Mouse (Mus musculus): Measurements from ENCODE around the gene Gm11397. TPM values are rescaled to one million over a fixed set of nuclear protein-coding genes. Genes with fewer than 3 reads are reported as not detected.
"Not testable (repeated sequence)": the region's sequence is repeated elsewhere in the genome, so short reads cannot be mapped to it uniquely, and the experiment has no call there.

Gene Gm11397
- polyA plus RNA-seq (2016; fragmentation: Nextera tagmentation; extraction: Ambion mirVana) = not detected in 2 replicates

GRCm38 (mm10) chr13:33395461-33395860 lies at the start of gene Gm11397:
Gm11397 (plus strand) TSS chr13:33395761.
- H3K4me3 ChIP-seq = not testable (repeated sequence)

DNA sequence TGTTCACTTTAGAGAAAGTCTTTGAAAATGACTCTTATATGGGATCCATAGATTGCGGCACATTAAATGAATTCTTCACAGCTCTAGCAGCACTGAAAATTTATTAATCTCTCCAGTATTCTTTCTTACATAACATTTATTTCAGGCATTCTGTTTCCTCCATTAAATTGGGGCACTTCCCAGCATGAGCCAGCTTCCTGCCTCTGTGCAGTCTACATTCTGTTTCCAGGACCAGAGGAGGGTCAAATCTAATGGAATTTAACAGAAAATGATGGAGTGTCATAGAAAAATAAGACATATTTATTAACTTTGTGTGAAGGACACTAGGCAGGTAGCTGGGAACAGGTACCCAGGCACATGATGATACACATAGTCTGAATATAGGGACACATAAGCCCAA lies 38.9 kb upstream of the Gm11397 start:
- 89% methylated on average over 1 of the region's 1 CpGs for WGBS
- H3K9me3 ChIP-seq; H3K4me3 ChIP-seq; H3K36me3 ChIP-seq; H3K27ac ChIP-seq; DNase-seq (ENCODE audit: low spot score); H3K4me1 ChIP-seq; H3K27me3 ChIP-seq (ENCODE audit: insufficient read depth, poor library complexity, severe bottlenecking): not testable (repeated sequence)

More at GRCm38 (mm10) chr13:33395461-33395860, at the start of gene Gm11397:
- not testable (repeated sequence) for H3K9me3 ChIP-seq; H3K36me3 ChIP-seq; H3K4me1 ChIP-seq; H3K27me3 ChIP-seq (ENCODE audit: insufficient read depth, poor library complexity, severe bottlenecking); H3K27ac ChIP-seq; DNase-seq (ENCODE audit: low spot score)
- WGBS = 71% methylated on average over 2 of the region's 2 CpGs

DNA sequence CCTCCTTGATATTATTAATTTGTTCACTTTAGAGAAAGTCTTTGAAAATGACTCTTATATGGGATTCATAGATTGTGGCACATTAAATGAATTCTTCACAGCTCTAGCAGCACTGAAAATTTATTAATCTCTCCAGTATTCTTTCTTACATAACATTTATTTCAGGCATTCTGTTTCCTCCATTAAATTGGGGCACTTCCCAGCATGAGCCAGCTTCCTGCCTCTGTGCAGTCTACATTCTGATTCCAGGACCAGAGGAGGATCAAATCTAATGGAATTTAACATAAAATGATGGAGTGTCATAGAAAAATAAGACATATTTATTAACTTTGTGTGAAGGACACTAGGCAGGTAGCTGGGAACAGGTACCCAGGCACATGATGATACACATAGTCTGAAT lies 37.2 kb downstream of the Gm11397 start:
- H3K9me3 ChIP-seq; H3K27ac ChIP-seq; H3K27me3 ChIP-seq (ENCODE audit: insufficient read depth, poor library complexity, severe bottlenecking); H3K4me1 ChIP-seq; H3K4me3 ChIP-seq; DNase-seq (ENCODE audit: low spot score); H3K36me3 ChIP-seq: not testable (repeated sequence)

Other genes starting within 250 kb of the Gm11397 start
- not detected in 2 replicates for gene Serpinb9c, start 236.0 kb upstream of the Gm11397 start, polyA plus RNA-seq (2016; fragmentation: Nextera tagmentation; extraction: Ambion mirVana)
- gene Serpinb9d, start 202.8 kb upstream of the Gm11397 start, polyA plus RNA-seq (2016; fragmentation: Nextera tagmentation; extraction: Ambion mirVana) = not detected in 2 replicates
- not detected in 2 replicates for gene Serpinb9e, start 146.1 kb upstream of the Gm11397 start, polyA plus RNA-seq (2016; fragmentation: Nextera tagmentation; extraction: Ambion mirVana)
- not detected in 2 replicates for gene Serpinb9f, start 71.7 kb upstream of the Gm11397 start, polyA plus RNA-seq (2016; fragmentation: Nextera tagmentation; extraction: Ambion mirVana)
- not detected in 2 replicates for gene Serpinb9g, start 89.0 kb downstream of the Gm11397 start, polyA plus RNA-seq (2016; fragmentation: Nextera tagmentation; extraction: Ambion mirVana)